Comparison of ENCODE assay signal across 12 mouse cellular contexts in genomic region chr3:95677420-95678090, GRCm38 (mm10). TPM values are rescaled to one million over a fixed set of nuclear protein-coding genes. Genes with fewer than 3 reads are reported as not detected.
A peak's percentile ranks its signal among the peaks of the same experiment; 100 is the strongest.
DNase-seq lines count a peak whose midpoint lies in the region; ATAC-seq and TF ChIP-seq lines count a peak whose summit lies in the region.
"Had no signal": no experiment of that assay in that cellular context is flagged by ENCODE, and none has a peak within 500 bp of the region (broad histone marks: within the 10 kb centered on the region; RNA-seq: fewer than 3 reads in every experiment).

No protein-coding gene starts in this region.

- H3K4me3 ChIP-seq in heart, embryonic 13.5 days: no peak overlapping the region
- H3K4me3 ChIP-seq in liver, adult 2 months (ENCODE audit: insufficient read depth, low read depth, low read length): no peak overlapping the region
- H3K4me3 ChIP-seq in MEL (ENCODE audit: control insufficient read depth in 1 of 2, insufficient read depth in 1 of 2, low read depth in 2 of 2, low read length in 2 of 2): no peak overlapping the region
- H3K4me3 ChIP-seq in limb, embryonic 10.5 days: no peak overlapping the region
- H3K4me3 ChIP-seq in forebrain, embryonic 13.5 days: no peak overlapping the region
- H3K4me3 ChIP-seq in forebrain, embryonic 14.5 days (ENCODE audit: low read depth, low read length): no peak overlapping the region
- H3K4me3 ChIP-seq: forebrain, embryonic 12.5 days; stomach, embryonic 15.5 days had no signal

- TF ChIP-seq CTCF in liver, adult 2 months (IDR thresholded peaks at IDR 0.05; ENCODE audit: low read depth, low read length): no peak
- no peak for TF ChIP-seq CTCF in MEL (IDR thresholded peaks at IDR 0.05 in 2 of 3, conservative IDR thresholded peaks at IDR 0.05 in 1 of 3; ENCODE audit: control insufficient read depth in 1 of 3, insufficient read depth in 1 of 3, low read depth in 2 of 3, low read length in 3 of 3, poor library complexity in 1 of 3, severe bottlenecking in 1 of 3)

- no peak overlapping the region for H3K4me2 ChIP-seq in heart, embryonic 13.5 days
- H3K4me2 ChIP-seq in forebrain, embryonic 13.5 days: no peak overlapping the region
- H3K4me2 ChIP-seq in forebrain, embryonic 14.5 days (ENCODE audit: low read length): no peak overlapping the region
- H3K4me2 ChIP-seq: forebrain, embryonic 12.5 days; lung, embryonic 14.5 days; stomach, embryonic 15.5 days had no signal

- no peaks in the 10 kb centered on the region for H3K27me3 ChIP-seq in heart, embryonic 13.5 days (replicated peaks)
- H3K27me3 ChIP-seq in liver, adult 2 months (ENCODE audit: control insufficient read depth, insufficient read depth, low read length): no peaks in the 10 kb centered on the region
- H3K27me3 ChIP-seq in MEL (ENCODE audit: control insufficient read depth in 1 of 2, insufficient read depth in 2 of 2, low read length in 2 of 2): no peaks in the 10 kb centered on the region
- no peaks in the 10 kb centered on the region for H3K27me3 ChIP-seq in limb, embryonic 10.5 days (ENCODE audit: low read depth, poor library complexity, severe bottlenecking)
- no peaks in the 10 kb centered on the region for H3K27me3 ChIP-seq in forebrain, embryonic 13.5 days
- no peaks in the 10 kb centered on the region for H3K27me3 ChIP-seq in forebrain, embryonic 14.5 days (replicated peaks; ENCODE audit: control insufficient read depth, insufficient read depth, low read length)
- H3K27me3 ChIP-seq: forebrain, embryonic 12.5 days; stomach, embryonic 15.5 days had no signal

- intact Hi-C loops in heart, postnatal 10 days (cut with DNase I): loop anchor here (5.0 kb wide), 1 partner anchor 95 kb away; no protein-coding TSS in a partner anchor

- TF ChIP-seq EP300 in MEL (IDR thresholded peaks at IDR 0.05; ENCODE audit: low read depth in 1 of 2, low read length in 2 of 2): no peak; a peak in 1 of 4 replicates

- peaks cover 28% of the 10 kb centered on the region for H3K36me3 ChIP-seq in heart, embryonic 13.5 days
- no peaks in the 10 kb centered on the region for H3K36me3 ChIP-seq in liver, adult 2 months (ENCODE audit: control insufficient read depth, insufficient read depth, low read length)
- peaks cover 0 to 42% of the 10 kb centered on the region in 2 experiments; a peak in 2 of 4 replicates for H3K36me3 ChIP-seq in MEL (ENCODE audit: control insufficient read depth in 1 of 2, insufficient read depth in 2 of 2, low read length in 2 of 2)
- H3K36me3 ChIP-seq in limb, embryonic 10.5 days: peaks cover 33% of the 10 kb centered on the region
- H3K36me3 ChIP-seq in forebrain, embryonic 13.5 days (ENCODE audit: poor library complexity, severe bottlenecking): peaks cover 34% of the 10 kb centered on the region
- peaks cover 18% of the 10 kb centered on the region for H3K36me3 ChIP-seq in forebrain, embryonic 14.5 days (ENCODE audit: control insufficient read depth, insufficient read depth, low read length)
- H3K36me3 ChIP-seq: stomach, embryonic 15.5 days had no signal

- no peaks in the 10 kb centered on the region for H3K9me3 ChIP-seq in heart, embryonic 13.5 days
- no peaks in the 10 kb centered on the region for H3K9me3 ChIP-seq in MEL (replicated peaks; ENCODE audit: insufficient read depth, low read length)
- H3K9me3 ChIP-seq in limb, embryonic 10.5 days (replicated peaks): no peaks in the 10 kb centered on the region
- no peaks in the 10 kb centered on the region for H3K9me3 ChIP-seq in forebrain, embryonic 13.5 days (replicated peaks)
- H3K9me3 ChIP-seq in forebrain, embryonic 14.5 days (replicated peaks; ENCODE audit: control insufficient read depth, low read length): no peaks in the 10 kb centered on the region
- H3K9me3 ChIP-seq: forebrain, embryonic 12.5 days; stomach, embryonic 15.5 days had no signal

- peaks cover 77% of the 10 kb centered on the region for H3K4me1 ChIP-seq in heart, embryonic 13.5 days
- peaks cover 24% of the 10 kb centered on the region for H3K4me1 ChIP-seq in liver, adult 2 months (ENCODE audit: control insufficient read depth, insufficient read depth, low read length)
- H3K4me1 ChIP-seq in MEL (ENCODE audit: control insufficient read depth in 1 of 2, insufficient read depth in 2 of 2, low read length in 2 of 2): peaks cover 36 to 45% of the 10 kb centered on the region in 2 experiments
- H3K4me1 ChIP-seq in limb, embryonic 10.5 days: peaks cover 69% of the 10 kb centered on the region
- H3K4me1 ChIP-seq in forebrain, embryonic 13.5 days: peaks cover 15% of the 10 kb centered on the region; the same call in 1 of the 2 replicates
- no peaks in the 10 kb centered on the region for H3K4me1 ChIP-seq in forebrain, embryonic 14.5 days (ENCODE audit: control insufficient read depth, insufficient read depth, low read length)

- TF ChIP-seq RAD21 in MEL (IDR thresholded peaks at IDR 0.05; ENCODE audit: low read depth, low read length): no peak

- TF ChIP-seq POLR2A in liver, adult 2 months (IDR thresholded peaks at IDR 0.05; ENCODE audit: extremely low read depth, insufficient read depth, low read length): no peak
- no peak for TF ChIP-seq POLR2A in MEL (IDR thresholded peaks at IDR 0.05; ENCODE audit: control insufficient read depth in 1 of 2, insufficient read depth in 1 of 2, low read depth in 1 of 2, low read length in 2 of 2, poor library complexity in 1 of 2)

- ATAC-seq in heart, embryonic 13.5 days (ENCODE audit: extremely low read depth, insufficient number of reproducible peaks, low FRiP score, low TSS enrichment): no peak
- no peak for ATAC-seq in forebrain, embryonic 13.5 days
- no peak for ATAC-seq in forebrain, embryonic 14.5 days

- H3K79me2 ChIP-seq in liver, adult 2 months (ENCODE audit: control insufficient read depth, insufficient read depth, low read length): no peaks in the 10 kb centered on the region
- H3K79me2 ChIP-seq in MEL (ENCODE audit: control insufficient read depth, insufficient read depth, low read length, poor library complexity): peaks cover 11% of the 10 kb centered on the region; the same call in 1 of the 2 replicates

- DNase-seq in heart, postnatal 10 days: no peak
- DNase-seq in liver, adult 2 months (ENCODE audit: extremely low read depth, low read depth, low spot score): no peak
- no peak for DNase-seq in liver
- no peak for DNase-seq in MEL (ENCODE audit: low read depth, low spot score)
- DNase-seq in limb, embryonic 10.5 days (ENCODE audit: low spot score): no peak
- no peak for DNase-seq in forebrain, embryonic 14.5 days (ENCODE audit: low spot score)

- WGBS in heart, embryonic 13.5 days: 62% methylated on average over 19 of the region's 19 CpGs
- 83% methylated on average over 19 of the region's 19 CpGs for WGBS in liver, adult 2 months
- WGBS in limb, embryonic 10.5 days: 78% methylated on average over 19 of the region's 19 CpGs
- WGBS in forebrain, embryonic 13.5 days: 91% methylated on average over 19 of the region's 19 CpGs
- 88% methylated on average over 19 of the region's 19 CpGs for WGBS in forebrain, embryonic 14.5 days

- H3K27ac ChIP-seq in heart, embryonic 13.5 days (replicated peaks): 0 out of 2 replicates have a peak overlapping the region, but pooled peaks have one; percentile 12
- H3K27ac ChIP-seq in liver, adult 2 months (replicated peaks; ENCODE audit: insufficient read depth, low read depth, low read length): peak overlapping the region; percentile 28; the same call in 1 of the 2 replicates
- H3K27ac ChIP-seq in MEL (ENCODE audit: control insufficient read depth, low read depth, low read length): peak overlapping the region; percentile 2; the same call in 1 of the 2 replicates
- peak overlapping the region; percentile 90; the same call in 1 of the 2 replicates for H3K27ac ChIP-seq in limb, embryonic 10.5 days
- H3K27ac ChIP-seq in forebrain, embryonic 13.5 days: no peak overlapping the region; the same call in 1 of the 2 replicates
- H3K27ac ChIP-seq in forebrain, embryonic 14.5 days (ENCODE audit: low read depth, low read length): no peak overlapping the region
- H3K27ac ChIP-seq: forebrain, embryonic 12.5 days; stomach, embryonic 15.5 days had no signal

- H3K9ac ChIP-seq in heart, embryonic 13.5 days: peak overlapping the region; percentile 48
- H3K9ac ChIP-seq in liver, adult 2 months (ENCODE audit: low read depth, low read length): no peak overlapping the region
- H3K9ac ChIP-seq in MEL (ENCODE audit: control insufficient read depth, low read depth, low read length, poor library complexity, severe bottlenecking): no peak overlapping the region
- no peak overlapping the region for H3K9ac ChIP-seq in forebrain, embryonic 13.5 days
- no peak overlapping the region for H3K9ac ChIP-seq in forebrain, embryonic 14.5 days (ENCODE audit: low read length)
- H3K9ac ChIP-seq: forebrain, embryonic 12.5 days; lung, embryonic 14.5 days; stomach, embryonic 15.5 days had no signal

RNA-seq across cellular contexts. Expression of gene Adamtsl4, which starts 10.2 kb away (rescaled TPM):
- polyA plus RNA-seq in heart, embryonic 13.5 days (2015; fragmentation: Nextera tagmentation; extraction: Ambion mirVana): 4.8 and 7.3 TPM in 2 replicates
- total RNA-seq in heart, postnatal 10 days (2021): 10 to 100 TPM; 32.2 to 37.4 TPM
- 0.55 and 1.6 TPM in 2 replicates for total RNA-seq in liver, adult 2 months (2014; rRNA removed)
- 2.5 and 4.7 TPM in 2 replicates for polyA plus RNA-seq in liver, adult 2 months (2012; rRNA removed)
- 0.03 and 0.27 TPM in 2 replicates for total RNA-seq in MEL (2012; rRNA removed)
- under 1 TPM in 1 of 2 experiments, not detected in 1; 0.88 TPM for polyA plus RNA-seq in MEL (2012; ENCODE audit: insufficient read depth in 1 of 2, insufficient read length in 2 of 2, low read depth in 1 of 2, low replicate concordance in 2 of 2, missing spikeins in 1 of 2)
- polyA plus RNA-seq in limb, embryonic 10.5 days (2016; fragmentation: Nextera tagmentation; extraction: Ambion mirVana): 0.63 and 0.77 TPM in 2 replicates
- polyA plus RNA-seq in forebrain, embryonic 13.5 days (2015; fragmentation: Nextera tagmentation; extraction: Ambion mirVana): 0.53 and 0.80 TPM in 2 replicates
- polyA plus RNA-seq in forebrain, embryonic 14.5 days (2014; fragmentation: Nextera tagmentation; extraction: Ambion mirVana): 0.13 and 0.72 TPM in 2 replicates
- total RNA-seq: hematopoietic stem cell, adult 5-6 weeks had no signal

RNA-seq across cellular contexts. Expression of gene Mcl1, which starts 19.0 kb away (rescaled TPM):
- 36.0 and 36.2 TPM in 2 replicates for polyA plus RNA-seq in heart, embryonic 13.5 days (2015; fragmentation: Nextera tagmentation; extraction: Ambion mirVana)
- 100 to 1,000 TPM; 147 to 161 TPM for total RNA-seq in heart, postnatal 10 days (2021)
- total RNA-seq in liver, adult 2 months (2014; rRNA removed): 57.5 and 92.2 TPM in 2 replicates
- 38.7 and 39.4 TPM in 2 replicates for polyA plus RNA-seq in liver, adult 2 months (2012; rRNA removed)
- total RNA-seq in MEL (2012; rRNA removed): 140 and 142 TPM in 2 replicates
- polyA plus RNA-seq in MEL (2012; ENCODE audit: insufficient read depth in 1 of 2, insufficient read length in 2 of 2, low read depth in 1 of 2, low replicate concordance in 2 of 2, missing spikeins in 1 of 2): 100 to 1,000 TPM; 156 to 211 TPM
- polyA plus RNA-seq in limb, embryonic 10.5 days (2016; fragmentation: Nextera tagmentation; extraction: Ambion mirVana): 49.7 and 52.1 TPM in 2 replicates
- polyA plus RNA-seq in forebrain, embryonic 13.5 days (2015; fragmentation: Nextera tagmentation; extraction: Ambion mirVana): 40.3 and 44.0 TPM in 2 replicates
- polyA plus RNA-seq in forebrain, embryonic 14.5 days (2014; fragmentation: Nextera tagmentation; extraction: Ambion mirVana): 50.3 and 50.8 TPM in 2 replicates

RNA-seq across cellular contexts. Expression of gene Ensa, which starts 52.8 kb away (rescaled TPM):
- polyA plus RNA-seq in heart, embryonic 13.5 days (2015; fragmentation: Nextera tagmentation; extraction: Ambion mirVana): 46.5 and 53.1 TPM in 2 replicates
- 10 to 100 TPM; 61.4 to 63.6 TPM for total RNA-seq in heart, postnatal 10 days (2021)
- total RNA-seq in liver, adult 2 months (2014; rRNA removed): 23.5 and 25.1 TPM in 2 replicates
- polyA plus RNA-seq in liver, adult 2 months (2012; rRNA removed): 5.0 and 5.2 TPM in 2 replicates
- 68.5 and 85.2 TPM in 2 replicates for total RNA-seq in MEL (2012; rRNA removed)
- polyA plus RNA-seq in MEL (2012; ENCODE audit: insufficient read depth in 1 of 2, insufficient read length in 2 of 2, low read depth in 1 of 2, low replicate concordance in 2 of 2, missing spikeins in 1 of 2): 10 to 100 TPM in 1 of 2 experiments, not detected in 1; 90.5 TPM
- polyA plus RNA-seq in limb, embryonic 10.5 days (2016; fragmentation: Nextera tagmentation; extraction: Ambion mirVana): 74.6 and 88.2 TPM in 2 replicates
- polyA plus RNA-seq in forebrain, embryonic 13.5 days (2015; fragmentation: Nextera tagmentation; extraction: Ambion mirVana): 98.1 and 108 TPM in 2 replicates
- 97.2 and 106 TPM in 2 replicates for polyA plus RNA-seq in forebrain, embryonic 14.5 days (2014; fragmentation: Nextera tagmentation; extraction: Ambion mirVana)

Comparison
In these comparisons a context has a peak if more than half of its experiments do, and no peak if none do; other contexts are left out.
1. H3K27ac ChIP-seq: peak in heart, embryonic 13.5 days (single experiment), liver, adult 2 months (single experiment), MEL (single experiment) and limb, embryonic 10.5 days (single experiment); none in forebrain, embryonic 13.5 days (single experiment) and forebrain, embryonic 14.5 days (single experiment).